Mouse (Mus musculus): ENCODE results near the gene Rnf222. TPM values are rescaled to one million over a fixed set of nuclear protein-coding genes. Genes with fewer than 3 reads are reported as not detected.
A peak's percentile ranks its signal among the peaks of the same experiment; 100 is the strongest.

Gene Rnf222
- polyA plus RNA-seq, 1 experiment from 2014 or later: 0.17 TPM

DNA sequence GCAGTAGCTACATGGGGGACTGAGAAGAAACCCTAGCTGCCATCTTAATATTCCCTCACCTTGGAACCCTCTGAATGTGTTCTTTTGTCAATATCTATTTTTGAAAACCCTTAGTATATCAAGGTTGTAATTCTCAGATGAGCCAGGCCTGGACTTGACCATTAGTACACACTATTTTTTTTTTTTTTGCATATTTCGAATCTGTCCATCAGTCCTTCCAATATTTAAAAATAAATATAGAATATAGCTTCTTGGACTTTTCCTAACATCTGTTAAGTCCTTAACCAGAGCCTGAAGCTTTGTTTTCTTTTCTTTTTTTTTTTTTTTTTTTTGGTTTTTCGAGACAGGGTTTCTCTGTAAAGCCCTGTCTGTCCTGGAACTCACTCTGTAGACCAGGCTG, 4.5 kb upstream of the Rnf222 start:
- H3K27ac ChIP-seq: no peak overlapping the region
- 87% methylated on average over 2 of the region's 2 CpGs for WGBS
- H3K4me1 ChIP-seq (replicated peaks; ENCODE audit: insufficient read depth, low read length): no peaks in the 10 kb centered on the region
- H3K36me3 ChIP-seq (ENCODE audit: insufficient read depth, low read length): no peaks in the 10 kb centered on the region
- DNase-seq (ENCODE audit: low spot score): no peak
- ATAC-seq (replicated peaks; ENCODE audit: low FRiP score, low read depth): no peak
- H3K4me2 ChIP-seq (ENCODE audit: low read length): no peak overlapping the region
- no peak overlapping the region for H3K4me3 ChIP-seq (replicated peaks; ENCODE audit: low read depth, low read length)
- no peak overlapping the region for H3K9ac ChIP-seq (ENCODE audit: low read depth, low read length)
- no peaks in the 10 kb centered on the region for H3K27me3 ChIP-seq (ENCODE audit: insufficient read depth, low read length)
- H3K9me3 ChIP-seq (replicated peaks; ENCODE audit: low read length): no peaks in the 10 kb centered on the region
- no peak for TF ChIP-seq CTCF (IDR thresholded peaks at IDR 0.05; ENCODE audit: low read depth)

- no peaks in the 10 kb centered on the region for H3K9me3 ChIP-seq (replicated peaks; ENCODE audit: low read length)
- no peaks in the 10 kb centered on the region for H3K4me1 ChIP-seq (replicated peaks; ENCODE audit: insufficient read depth, low read length)
- DNase-seq (ENCODE audit: low spot score): no peak
- H3K4me2 ChIP-seq (ENCODE audit: low read length): no peak overlapping the region
- no peak overlapping the region for H3K9ac ChIP-seq (ENCODE audit: low read depth, low read length)
- no peak overlapping the region for H3K27ac ChIP-seq
- ATAC-seq (replicated peaks; ENCODE audit: low FRiP score, low read depth): no peak
- TF ChIP-seq CTCF (IDR thresholded peaks at IDR 0.05; ENCODE audit: low read depth): no peak
- WGBS: 79% methylated on average over 5 of the region's 5 CpGs
- no peaks in the 10 kb centered on the region for H3K36me3 ChIP-seq (ENCODE audit: insufficient read depth, low read length)
- H3K27me3 ChIP-seq (ENCODE audit: insufficient read depth, low read length): no peaks in the 10 kb centered on the region; the same call in 1 of the 2 replicates
- no peak overlapping the region for H3K4me3 ChIP-seq (replicated peaks; ENCODE audit: low read depth, low read length)
Observed at GRCm38 (mm10) chr11:68884368-68884767, 4.0 kb upstream of the Rnf222 start.

GRCm38 (mm10) chr11:68886091-68886490, 2.3 kb upstream of the Rnf222 start:
- Histone ChIP-seq H3K4me1 (replicated peaks; ENCODE audit: insufficient read depth, low read length) (no peaks in the 10 kb centered on the region), H3K4me2 (ENCODE audit: low read length) (no peak overlapping the region), H3K36me3 (ENCODE audit: insufficient read depth, low read length) (no peaks in the 10 kb centered on the region), H3K4me3 (replicated peaks; ENCODE audit: low read depth, low read length) (no peak overlapping the region), H3K9me3 (replicated peaks; ENCODE audit: low read length) (no peaks in the 10 kb centered on the region), H3K27me3 (ENCODE audit: insufficient read depth, low read length) (no peaks in the 10 kb centered on the region; the same call in 1 of the 2 replicates), H3K9ac (ENCODE audit: low read depth, low read length) (no peak overlapping the region), H3K27ac (no peak overlapping the region)
- TF ChIP-seq CTCF (IDR thresholded peaks at IDR 0.05; ENCODE audit: low read depth): no peak
- 79% methylated on average over 5 of the region's 5 CpGs for WGBS
- DNase-seq (ENCODE audit: low spot score) (no peak), ATAC-seq (replicated peaks; ENCODE audit: low FRiP score, low read depth) (no peak)

DNA sequence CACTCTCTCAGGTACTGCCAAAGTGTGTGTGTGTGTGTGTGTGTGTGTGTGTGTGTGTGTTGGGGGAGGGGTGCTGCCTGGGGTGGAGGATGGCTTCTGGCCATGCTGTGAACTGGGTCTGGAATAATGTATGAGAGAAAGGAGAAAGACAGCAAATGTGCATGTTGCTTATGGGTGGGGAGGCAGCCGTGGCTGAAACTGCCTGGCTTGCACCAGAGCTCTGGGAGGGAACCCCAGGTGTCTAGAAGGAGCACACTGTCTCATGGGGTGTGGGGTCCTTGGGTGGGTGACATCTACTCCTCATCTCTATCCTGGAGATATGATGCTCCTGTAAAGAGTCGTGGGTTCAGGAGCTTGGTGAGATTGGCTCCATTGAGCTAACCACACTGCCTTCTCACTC, 300 bp downstream of the Rnf222 start:
- H3K27me3 ChIP-seq (ENCODE audit: insufficient read depth, low read length): no peaks in the 10 kb centered on the region; the same call in 1 of the 2 replicates
- no peaks in the 10 kb centered on the region for H3K4me1 ChIP-seq (replicated peaks; ENCODE audit: insufficient read depth, low read length)
- 60% methylated on average over 2 of the region's 2 CpGs for WGBS
- DNase-seq (ENCODE audit: low spot score) (no peak), ATAC-seq (replicated peaks; ENCODE audit: low FRiP score, low read depth) (no peak)
- no peak overlapping the region for H3K4me3 ChIP-seq (replicated peaks; ENCODE audit: low read depth, low read length)
- H3K9ac ChIP-seq (ENCODE audit: low read depth, low read length): no peak overlapping the region
- H3K36me3 ChIP-seq (ENCODE audit: insufficient read depth, low read length): no peaks in the 10 kb centered on the region
- H3K4me2 ChIP-seq (ENCODE audit: low read length): no peak overlapping the region
- no peak for TF ChIP-seq CTCF (IDR thresholded peaks at IDR 0.05; ENCODE audit: low read depth)
- no peaks in the 10 kb centered on the region for H3K9me3 ChIP-seq (replicated peaks; ENCODE audit: low read length)
- H3K27ac ChIP-seq: no peak overlapping the region

DNA sequence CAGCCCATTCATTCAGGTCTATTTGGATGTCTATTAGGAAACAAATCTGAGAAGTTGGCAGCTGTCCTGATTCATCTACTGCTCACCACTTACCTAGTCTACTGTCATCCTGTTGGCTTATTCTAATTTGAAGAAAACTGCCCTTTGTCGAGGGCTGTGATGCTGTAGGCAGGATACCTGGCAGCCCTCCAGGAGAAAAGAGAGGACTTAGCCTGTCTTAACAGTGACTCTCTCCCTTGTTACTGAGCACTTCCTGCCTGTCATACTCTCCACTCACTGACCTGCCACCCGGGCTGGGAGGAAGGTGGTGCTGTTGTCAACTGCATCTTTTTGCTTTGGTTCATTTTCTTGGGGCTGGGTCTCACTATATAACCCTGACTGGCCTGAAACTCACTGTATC, 2.3 kb downstream of the Rnf222 start:
- DNase-seq (ENCODE audit: low spot score): no peak
- WGBS: 27% methylated on average over 2 of the region's 2 CpGs
- Histone ChIP-seq H3K27ac (no peak overlapping the region), H3K36me3 (ENCODE audit: insufficient read depth, low read length) (no peaks in the 10 kb centered on the region), H3K4me2 (ENCODE audit: low read length) (no peak overlapping the region), H3K27me3 (ENCODE audit: insufficient read depth, low read length) (no peaks in the 10 kb centered on the region; the same call in 1 of the 2 replicates), H3K9me3 (replicated peaks; ENCODE audit: low read length) (no peaks in the 10 kb centered on the region), H3K4me3 (replicated peaks; ENCODE audit: low read depth, low read length) (no peak overlapping the region), H3K4me1 (replicated peaks; ENCODE audit: insufficient read depth, low read length) (no peaks in the 10 kb centered on the region), H3K9ac (ENCODE audit: low read depth, low read length) (no peak overlapping the region)
- ATAC-seq (replicated peaks; ENCODE audit: low FRiP score, low read depth): no peak
- TF ChIP-seq CTCF (IDR thresholded peaks at IDR 0.05; ENCODE audit: low read depth): no peak

DNA sequence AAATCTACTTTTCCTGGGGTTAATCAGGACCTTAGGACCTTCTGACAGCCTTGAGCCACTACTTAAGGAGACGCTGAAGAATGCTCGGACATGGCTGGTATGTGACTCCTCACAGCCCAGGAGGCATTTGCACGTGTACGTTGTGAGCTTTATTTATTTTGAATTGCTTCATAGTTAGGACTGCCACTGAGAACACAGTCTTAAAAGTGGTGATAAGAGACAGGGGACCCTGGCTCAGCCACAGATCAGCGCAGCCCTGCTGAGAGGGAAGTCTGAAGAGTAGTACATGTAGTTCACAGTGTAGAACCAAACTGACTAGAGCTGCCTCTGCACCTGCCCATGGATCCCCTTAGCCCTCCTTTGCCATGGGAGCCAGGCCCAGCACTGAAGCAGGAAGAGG, 3.5 kb downstream of the Rnf222 start:
- Histone ChIP-seq H3K27ac (no peak overlapping the region), H3K4me1 (replicated peaks; ENCODE audit: insufficient read depth, low read length) (no peaks in the 10 kb centered on the region), H3K4me3 (replicated peaks; ENCODE audit: low read depth, low read length) (no peak overlapping the region), H3K27me3 (ENCODE audit: insufficient read depth, low read length) (no peaks in the 10 kb centered on the region; the same call in 1 of the 2 replicates), H3K9me3 (replicated peaks; ENCODE audit: low read length) (no peaks in the 10 kb centered on the region), H3K4me2 (ENCODE audit: low read length) (no peak overlapping the region), H3K36me3 (ENCODE audit: insufficient read depth, low read length) (no peaks in the 10 kb centered on the region), H3K9ac (ENCODE audit: low read depth, low read length) (no peak overlapping the region)
- no peak for TF ChIP-seq CTCF (IDR thresholded peaks at IDR 0.05; ENCODE audit: low read depth)
- ATAC-seq (replicated peaks; ENCODE audit: low FRiP score, low read depth) (no peak), DNase-seq (ENCODE audit: low spot score) (no peak)
- 75% methylated on average over 5 of the region's 5 CpGs for WGBS

DNA sequence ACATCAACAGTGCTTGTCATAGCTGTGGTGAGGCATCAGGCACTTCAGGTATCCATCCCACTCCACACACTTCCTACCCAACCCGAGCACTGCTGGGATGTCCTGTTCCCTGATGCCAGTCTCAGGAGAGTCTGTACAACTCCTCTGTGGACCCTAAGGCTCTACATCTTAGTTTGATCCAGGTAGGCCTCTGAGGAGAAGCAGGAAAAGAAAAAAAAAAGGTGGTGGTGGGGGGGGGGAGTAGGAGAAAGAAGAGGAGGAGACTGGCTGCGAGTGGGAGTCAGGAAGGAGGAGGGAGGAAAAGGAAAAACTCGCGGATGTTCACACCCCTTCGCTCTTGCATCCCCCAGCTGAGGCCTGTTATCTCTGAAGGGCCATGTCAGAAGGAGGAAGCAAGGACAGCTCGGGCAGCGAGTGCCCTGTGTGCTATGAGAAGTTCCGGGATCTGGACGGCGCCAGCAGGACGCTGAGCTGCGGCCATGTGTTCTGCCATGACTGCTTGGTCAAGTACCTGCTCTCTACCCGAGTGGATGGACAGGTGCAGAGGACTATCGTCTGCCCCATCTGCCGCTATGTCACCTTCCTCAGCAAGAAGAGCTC, 4.0 kb downstream of the Rnf222 start:
- 51% methylated on average over 15 of the region's 15 CpGs for WGBS
- DNase-seq (ENCODE audit: low spot score) (peak; percentile 37), ATAC-seq (replicated peaks; ENCODE audit: low FRiP score, low read depth) (no peak)
- H3K4me2 ChIP-seq (ENCODE audit: low read length): no peak overlapping the region
- no peaks in the 10 kb centered on the region for H3K9me3 ChIP-seq (replicated peaks; ENCODE audit: low read length)
- TF ChIP-seq CTCF (IDR thresholded peaks at IDR 0.05; ENCODE audit: low read depth): no peak
- no peak overlapping the region for H3K27ac ChIP-seq
- no peaks in the 10 kb centered on the region for H3K36me3 ChIP-seq (ENCODE audit: insufficient read depth, low read length)
- H3K27me3 ChIP-seq (ENCODE audit: insufficient read depth, low read length): no peaks in the 10 kb centered on the region; the same call in 1 of the 2 replicates
- no peaks in the 10 kb centered on the region for H3K4me1 ChIP-seq (replicated peaks; ENCODE audit: insufficient read depth, low read length)
- H3K4me3 ChIP-seq (replicated peaks; ENCODE audit: low read depth, low read length): no peak overlapping the region
- no peak overlapping the region for H3K9ac ChIP-seq (ENCODE audit: low read depth, low read length)
